Mouse (Mus musculus) limb, embryonic 13.5 days (tissue): ENCODE data around the gene Kif26b. TPM values are rescaled to one million over a fixed set of nuclear protein-coding genes. Genes with fewer than 3 reads are reported as not detected.

ENCODE experiments used
- ATAC-seq: fragments of 200-750 bp; cut with Nextera tagmentation; 2 replicates; pipeline ENCODE4 v1.8.0; 2017; ENCODE audit warnings: low read depth, moderate number of reproducible peaks, moderate TSS enrichment; ENCODE audit not compliant: low FRiP score
- H3K27ac ChIP-seq: fragments of 300-500 bp; sonication (generic); 2 replicates; pipeline ENCODE4 v1.5.1; 2015; ENCODE audit warnings: inconsistent platforms, mild to moderate bottlenecking, moderate library complexity
- H3K27me3 ChIP-seq: fragments of 300-500 bp; sonication (generic); 2 replicates; pipeline ENCODE4 v1.6.1; 2015; ENCODE audit warnings: mild to moderate bottlenecking, inconsistent platforms
- H3K36me3 ChIP-seq: fragments of 300-500 bp; sonication (generic); 2 replicates; pipeline ENCODE4 v1.6.1; 2015; ENCODE audit warnings: inconsistent platforms, mild to moderate bottlenecking, moderate library complexity
- H3K4me1 ChIP-seq: fragments of 300-500 bp; sonication (generic); 2 replicates; pipeline ENCODE4 v1.6.1; 2015; ENCODE audit warnings: inconsistent platforms
- H3K4me2 ChIP-seq: fragments of 300-500 bp; sonication (generic); replicated peaks from 2 replicates; pipeline ENCODE4 v1.6.1; 2015; ENCODE audit warnings: inconsistent platforms, mild to moderate bottlenecking, moderate library complexity
- H3K4me3 ChIP-seq: fragments of 300-500 bp; sonication (generic); 2 replicates; pipeline ENCODE4 v1.5.1; 2015; ENCODE audit warnings: moderate library complexity, mild to moderate bottlenecking, inconsistent platforms
- H3K9ac ChIP-seq: fragments of 300-500 bp; sonication (generic); 2 replicates; pipeline ENCODE4 v1.6.1; 2015; ENCODE audit warnings: mild to moderate bottlenecking, inconsistent platforms
- H3K9me3 ChIP-seq: fragments of 300-500 bp; sonication (generic); 2 replicates; pipeline ENCODE4 v1.6.1; 2016; ENCODE audit warnings: inconsistent platforms
- WGBS: fragments of 180-500 bp; shearing (Covaris S2); methylation state at CpG from one replicate; pipeline ENCODE4 v1.1.7; 2015; 5-methylcytosine and 5-hydroxymethylcytosine counted together
- polyA plus RNA-seq: library from polyadenylated mRNA; unstranded; fragments of >200 nt; fragmentation: Nextera tagmentation; extraction: Ambion mirVana; gene quantifications from 2 replicates; pipeline ENCODE4 v1.2.1, GENCODE M21; 2015

Gene Kif26b
- polyA plus RNA-seq, 1 experiment from 2014 or later: 13.3 TPM

DNA sequence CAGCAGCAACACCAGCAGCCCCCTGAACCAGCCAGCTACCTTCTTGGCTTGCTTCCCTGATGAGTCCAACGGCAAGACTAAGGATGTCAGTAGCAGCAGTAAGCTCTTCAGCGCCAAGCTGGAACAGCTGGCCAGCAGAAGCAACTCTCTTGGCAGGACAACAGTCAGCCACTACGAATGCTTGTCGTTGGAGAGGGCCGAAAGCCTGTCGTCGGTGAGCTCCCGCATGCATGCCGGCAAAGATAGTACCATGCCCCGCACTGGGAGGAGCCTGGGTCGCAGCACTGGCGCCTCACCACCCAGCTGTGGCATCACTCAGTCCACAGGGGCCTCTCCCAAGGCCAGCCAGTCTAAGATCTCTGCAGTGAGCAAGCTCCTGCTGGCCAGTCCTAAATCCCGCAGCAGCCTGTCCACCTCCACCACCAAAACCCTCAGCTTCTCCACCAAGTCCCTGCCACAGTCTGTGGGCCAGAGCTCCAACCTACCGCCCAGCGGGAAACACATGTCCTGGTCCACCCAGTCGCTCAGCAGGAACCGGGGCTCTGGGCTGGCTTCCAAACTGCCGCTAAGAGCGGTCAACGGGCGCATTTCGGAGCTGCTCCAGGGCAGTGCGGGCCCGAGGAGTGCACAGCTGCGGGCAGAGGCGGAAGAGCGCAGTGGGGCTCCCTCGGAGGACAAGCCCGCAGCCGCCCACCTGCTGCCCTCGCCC lies 388.4 kb downstream of the Kif26b start:
- no peak overlapping the region for H3K27ac ChIP-seq

DNA sequence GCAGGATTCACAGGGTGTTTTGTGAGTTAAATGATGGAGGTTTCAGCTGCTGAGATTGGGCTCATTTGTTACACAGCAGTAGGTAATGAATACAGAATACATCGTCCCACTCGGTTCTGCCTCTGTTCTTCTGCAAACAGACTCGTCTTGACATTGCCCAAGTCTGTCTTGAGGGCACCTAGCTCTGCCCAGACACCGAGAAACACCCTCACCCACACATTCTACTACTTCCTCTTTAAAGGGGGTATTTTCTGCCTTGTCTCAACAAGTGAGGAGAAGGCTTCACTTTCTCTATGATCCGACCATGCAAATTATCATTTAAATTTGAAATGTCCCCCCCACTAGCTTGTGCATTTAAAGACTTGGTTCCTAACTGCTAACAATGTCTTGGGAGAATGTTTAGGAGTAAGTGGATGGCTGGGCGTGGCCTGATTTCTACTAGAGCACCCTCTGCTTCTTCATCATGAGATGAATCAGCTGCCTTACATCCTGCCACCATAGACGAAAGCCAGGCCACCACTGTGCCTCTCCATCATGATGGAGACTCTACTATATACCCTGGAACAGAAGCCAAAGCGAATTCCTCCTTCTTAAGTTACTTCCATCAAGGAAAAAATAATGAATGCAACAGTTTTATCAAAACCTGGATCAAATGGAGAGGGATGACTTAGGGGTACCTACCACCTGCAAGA lies 395.7 kb downstream of the Kif26b start:
- ATAC-seq: no peak
- no peaks in the 10 kb centered on the region for H3K9me3 ChIP-seq
- H3K9ac ChIP-seq: no peak overlapping the region
- H3K36me3 ChIP-seq: peaks cover 54% of the 10 kb centered on the region
- no peaks in the 10 kb centered on the region for H3K27me3 ChIP-seq
- 80% methylated on average over 8 of the region's 8 CpGs for WGBS
- H3K4me3 ChIP-seq: no peak overlapping the region
- no peak overlapping the region for H3K4me2 ChIP-seq
- H3K27ac ChIP-seq: no peak overlapping the region
- H3K4me1 ChIP-seq: no peaks in the 10 kb centered on the region

More for the DNA sequence above, 388.4 kb downstream of the Kif26b start:
- Histone ChIP-seq H3K9me3 (no peaks in the 10 kb centered on the region), H3K4me1 (no peaks in the 10 kb centered on the region), H3K9ac (no peak overlapping the region), H3K4me3 (no peak overlapping the region), H3K36me3 (peaks cover 72% of the 10 kb centered on the region), H3K4me2 (no peak overlapping the region), H3K27me3 (0 out of 2 replicates have a peak, but pooled peaks cover 5% of the 10 kb centered on the region)
- 72% methylated on average over 31 of the region's 31 CpGs for WGBS
- ATAC-seq: 0 out of 2 replicates have a peak, but pooled peaks have one; percentile 36

DNA sequence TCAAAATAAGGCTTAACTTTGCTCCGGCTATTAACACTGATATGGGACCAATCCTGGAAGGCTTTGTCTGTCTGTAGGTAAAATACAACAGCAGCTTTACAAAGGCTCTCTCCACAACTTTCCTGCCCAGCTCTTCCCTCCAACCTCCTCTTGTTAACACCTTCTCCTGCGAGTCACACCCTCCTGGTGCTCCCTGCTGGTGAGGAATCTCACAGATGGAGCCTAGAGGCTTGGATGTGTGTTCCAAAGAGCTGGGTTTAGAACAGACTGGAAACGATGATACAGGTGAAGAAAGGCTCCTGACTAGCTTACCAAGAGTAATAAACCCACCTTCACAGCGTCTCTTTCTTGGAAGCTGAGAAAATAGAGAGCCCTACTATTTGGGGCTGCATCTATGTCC lies 400.6 kb downstream of the Kif26b start:
- H3K9me3 ChIP-seq: no peaks in the 10 kb centered on the region
- H3K4me1 ChIP-seq: peaks cover 11% of the 10 kb centered on the region
- no peak overlapping the region for H3K4me3 ChIP-seq
- no peak overlapping the region for H3K9ac ChIP-seq
- no peaks in the 10 kb centered on the region for H3K27me3 ChIP-seq
- no peak overlapping the region for H3K4me2 ChIP-seq
- 55% methylated on average over 4 of the region's 4 CpGs for WGBS
- ATAC-seq: no peak
- H3K36me3 ChIP-seq: peaks cover 65% of the 10 kb centered on the region
- no peak overlapping the region for H3K27ac ChIP-seq

DNA sequence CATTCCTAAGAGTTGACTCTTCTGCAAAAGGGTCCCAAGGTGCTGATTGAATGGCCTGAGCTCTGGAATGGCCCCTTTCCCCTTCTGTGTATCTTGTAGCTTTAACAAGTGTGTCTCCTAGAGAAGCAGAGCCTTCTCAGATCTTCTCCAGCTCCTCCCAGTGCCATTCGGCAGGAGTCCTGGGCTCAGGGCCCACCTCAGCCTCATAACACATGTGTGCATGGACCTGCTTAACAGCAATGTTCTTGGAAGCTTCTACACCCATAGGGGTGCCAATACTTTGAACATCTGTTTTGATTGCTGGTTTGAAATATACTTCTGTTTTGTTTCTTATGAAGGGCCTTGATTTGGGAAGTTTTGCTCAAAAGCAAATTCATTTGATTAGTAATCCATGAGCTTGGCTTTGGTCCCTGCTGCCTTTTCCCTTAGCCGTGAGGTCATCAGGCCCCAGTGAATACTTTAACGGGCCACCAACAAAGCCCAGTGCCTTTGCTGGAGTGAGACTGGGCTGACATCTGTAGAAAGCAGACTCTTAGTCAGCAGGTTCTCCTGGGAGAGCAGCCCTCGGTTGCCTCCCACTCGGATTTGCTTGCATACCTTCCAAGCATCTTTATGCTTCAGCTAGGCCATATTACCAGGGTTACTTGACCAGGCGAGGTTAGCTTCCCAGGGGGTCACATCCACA lies 405.2 kb downstream of the Kif26b start:
- H3K9me3 ChIP-seq: no peaks in the 10 kb centered on the region
- H3K36me3 ChIP-seq: peaks cover 52% of the 10 kb centered on the region
- ATAC-seq: no peak
- H3K4me2 ChIP-seq: no peak overlapping the region
- H3K4me3 ChIP-seq: no peak overlapping the region
- peaks cover 38% of the 10 kb centered on the region for H3K4me1 ChIP-seq
- WGBS: 55% methylated on average over 6 of the region's 6 CpGs
- peak overlapping the region; percentile 44 for H3K27ac ChIP-seq
- no peak overlapping the region; the same call in 1 of the 2 replicates for H3K9ac ChIP-seq
- no peaks in the 10 kb centered on the region for H3K27me3 ChIP-seq

DNA sequence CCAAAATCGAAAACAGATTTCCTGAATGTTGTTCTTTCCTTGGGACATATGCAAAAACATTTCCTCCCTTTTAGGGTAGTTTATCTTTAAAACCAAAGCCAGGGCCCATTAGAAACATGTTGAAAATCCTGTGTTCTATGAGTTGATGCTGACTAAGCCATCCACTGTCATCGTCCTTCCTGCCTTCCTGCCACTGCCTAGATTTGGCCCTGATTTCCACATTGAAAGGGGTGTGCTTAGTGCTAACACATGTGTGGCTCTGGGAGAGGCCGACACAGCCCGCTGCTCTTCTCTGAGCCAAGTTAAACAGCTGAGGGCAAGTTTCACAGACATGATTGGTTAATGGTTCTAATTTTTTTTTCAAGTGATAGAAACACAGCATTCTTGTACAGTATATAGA lies 407.5 kb downstream of the Kif26b start:
- H3K9me3 ChIP-seq: no peaks in the 10 kb centered on the region
- H3K4me1 ChIP-seq: peaks cover 38% of the 10 kb centered on the region
- no peak overlapping the region for H3K9ac ChIP-seq
- H3K27me3 ChIP-seq: no peaks in the 10 kb centered on the region
- peaks cover 32% of the 10 kb centered on the region for H3K36me3 ChIP-seq
- peak; percentile 63; the same call in 1 of the 2 replicates for ATAC-seq
- H3K4me2 ChIP-seq: no peak overlapping the region
- H3K4me3 ChIP-seq: no peak overlapping the region
- H3K27ac ChIP-seq: peak overlapping the region; percentile 63; the same call in 1 of the 2 replicates
- WGBS: 34% methylated on average over 4 of the region's 4 CpGs

DNA sequence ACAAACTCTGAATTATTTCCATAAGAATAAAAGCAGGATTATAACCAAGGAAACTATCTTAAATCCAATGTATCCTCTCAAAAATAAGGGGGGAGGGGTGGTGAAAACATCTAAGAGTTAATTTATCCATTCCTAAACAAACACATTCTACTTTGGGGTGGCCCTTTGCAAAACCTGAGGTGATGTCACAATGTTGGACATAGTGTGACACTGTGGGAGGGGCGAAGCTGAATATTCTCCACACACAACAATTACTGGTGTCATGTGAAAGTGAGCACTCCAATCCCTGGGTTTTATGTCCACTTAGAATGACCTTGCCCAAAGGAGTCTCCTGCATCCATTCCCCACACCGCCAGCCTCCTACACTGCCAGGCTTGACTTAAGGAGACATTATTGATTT lies 408.1 kb downstream of the Kif26b start:
- 87% methylated on average over 2 of the region's 2 CpGs for WGBS
- no peak overlapping the region for H3K4me2 ChIP-seq
- H3K4me3 ChIP-seq: no peak overlapping the region
- H3K27ac ChIP-seq: peak overlapping the region; percentile 28; the same call in 1 of the 2 replicates
- ATAC-seq: no peak
- H3K9me3 ChIP-seq: no peaks in the 10 kb centered on the region
- peaks cover 41% of the 10 kb centered on the region for H3K4me1 ChIP-seq
- no peak overlapping the region for H3K9ac ChIP-seq
- no peaks in the 10 kb centered on the region for H3K27me3 ChIP-seq
- H3K36me3 ChIP-seq: peaks cover 27% of the 10 kb centered on the region

GRCm38 (mm10) chr1:178940353-178940752 lies 411.4 kb downstream of the Kif26b start:
- peaks cover 7% of the 10 kb centered on the region; the same call in 1 of the 2 replicates for H3K36me3 ChIP-seq
- H3K4me3 ChIP-seq: no peak overlapping the region
- no peak overlapping the region for H3K9ac ChIP-seq
- no peaks in the 10 kb centered on the region for H3K27me3 ChIP-seq
- H3K4me2 ChIP-seq: no peak overlapping the region
- H3K9me3 ChIP-seq: no peaks in the 10 kb centered on the region
- no peak for ATAC-seq
- 83% methylated on average over 4 of the region's 4 CpGs for WGBS
- H3K27ac ChIP-seq: no peak overlapping the region
- H3K4me1 ChIP-seq: peaks cover 32% of the 10 kb centered on the region

DNA sequence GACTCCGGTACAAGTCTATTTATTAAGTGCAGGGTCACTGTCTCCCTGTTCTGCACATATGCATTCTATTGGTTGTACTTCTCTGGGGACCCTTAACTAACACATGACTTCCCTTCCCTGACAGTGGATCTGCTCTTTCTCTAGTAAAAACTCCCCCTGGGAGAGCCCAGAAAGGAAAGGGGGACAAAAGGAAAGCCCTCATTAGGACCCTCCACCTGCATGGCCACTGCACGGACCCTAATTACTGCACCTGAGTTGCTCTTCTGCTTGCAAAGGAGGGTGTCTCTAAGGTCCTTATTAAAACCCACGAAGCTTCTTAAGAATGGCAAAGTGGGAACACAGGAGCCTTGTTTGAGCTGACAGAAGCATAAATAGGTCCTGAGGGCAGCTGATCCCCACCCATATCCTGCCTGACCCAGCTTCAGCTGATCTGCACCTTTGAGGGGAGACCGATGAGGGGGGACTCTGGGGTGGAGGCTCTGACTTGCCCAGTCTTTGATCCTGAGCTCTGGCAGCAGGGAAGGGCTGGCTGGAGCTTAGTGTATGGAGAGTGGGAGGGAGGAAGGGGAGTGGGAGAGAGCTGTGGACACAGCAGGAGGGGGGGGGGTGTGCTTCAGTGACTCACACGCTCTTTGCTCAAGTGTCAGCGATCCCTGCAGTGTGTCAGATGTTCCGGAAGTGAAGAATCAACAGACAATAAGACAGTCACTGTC lies 413.5 kb downstream of the Kif26b start:
- H3K9ac ChIP-seq: no peak overlapping the region
- WGBS: 27% methylated on average over 7 of the region's 7 CpGs
- no peak overlapping the region for H3K4me3 ChIP-seq
- H3K4me1 ChIP-seq: peaks cover 21% of the 10 kb centered on the region
- 0 out of 2 replicates have a peak, but pooled peaks have one; percentile 26 for ATAC-seq
- H3K9me3 ChIP-seq: no peaks in the 10 kb centered on the region
- H3K4me2 ChIP-seq: no peak overlapping the region
- H3K27ac ChIP-seq: no peak overlapping the region
- H3K36me3 ChIP-seq: no peaks in the 10 kb centered on the region; the same call in 1 of the 2 replicates
- no peaks in the 10 kb centered on the region for H3K27me3 ChIP-seq

DNA sequence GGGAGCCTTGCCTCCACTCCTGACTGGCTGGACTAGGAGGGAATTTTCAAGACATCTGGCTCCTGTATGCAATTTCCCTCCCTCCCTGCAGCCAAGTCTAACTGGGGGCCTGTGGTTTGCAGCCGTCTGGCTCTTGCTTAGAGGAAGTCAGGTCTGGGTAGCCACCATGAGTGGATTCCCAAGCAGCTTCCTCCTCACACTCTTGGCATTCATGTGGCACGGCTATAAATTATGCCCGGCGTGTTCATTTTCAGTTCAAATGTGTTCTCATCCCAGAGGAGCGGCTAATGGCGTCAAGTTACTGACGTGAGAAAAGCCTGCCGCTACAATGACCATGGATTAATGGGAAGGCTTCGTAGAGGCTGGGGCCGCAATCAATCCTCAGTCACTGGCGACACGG lies 424.0 kb downstream of the Kif26b start:
- Histone ChIP-seq H3K4me3 (no peak overlapping the region), H3K36me3 (peaks cover 5% of the 10 kb centered on the region; the same call in 1 of the 2 replicates), H3K9ac (no peak overlapping the region), H3K4me2 (0 out of 2 replicates have a peak overlapping the region, but pooled peaks have one; percentile 12), H3K27ac (no peak overlapping the region), H3K27me3 (no peaks in the 10 kb centered on the region), H3K4me1 (peaks cover 19% of the 10 kb centered on the region), H3K9me3 (peaks cover 8% of the 10 kb centered on the region)
- 18% methylated on average over 12 of the region's 12 CpGs for WGBS
- peak; percentile 64 for ATAC-seq

- Histone ChIP-seq H3K27me3 (peaks cover 11% of the 10 kb centered on the region; the same call in 1 of the 2 replicates), H3K9me3 (no peaks in the 10 kb centered on the region), H3K36me3 (no peaks in the 10 kb centered on the region), H3K27ac (no peak overlapping the region), H3K4me1 (peaks cover 19% of the 10 kb centered on the region), H3K4me3 (no peak overlapping the region), H3K4me2 (no peak overlapping the region), H3K9ac (no peak overlapping the region)
- 79% methylated on average over 4 of the region's 4 CpGs for WGBS
- no peak for ATAC-seq
These were observed 429.7 kb downstream of the Kif26b start for GRCm38 (mm10) chr1:178958641-178959040.

GRCm38 (mm10) chr1:178960015-178960559 lies 431.2 kb downstream of the Kif26b start:
- H3K27ac ChIP-seq: no peak overlapping the region
- peak; percentile 76 for ATAC-seq
- peaks cover 24% of the 10 kb centered on the region for H3K4me1 ChIP-seq
- H3K4me2 ChIP-seq: no peak overlapping the region
- H3K9me3 ChIP-seq: no peaks in the 10 kb centered on the region
- no peak overlapping the region for H3K4me3 ChIP-seq
- no peak overlapping the region for H3K9ac ChIP-seq
- H3K27me3 ChIP-seq: peaks cover 11% of the 10 kb centered on the region; the same call in 1 of the 2 replicates
- 30% methylated on average over 7 of the region's 7 CpGs for WGBS
- H3K36me3 ChIP-seq: no peaks in the 10 kb centered on the region
